Mouse (Mus musculus) heart, embryonic 10.5 days (tissue): ENCODE measurements around the gene Acer1. TPM values are rescaled to one million over a fixed set of nuclear protein-coding genes. Genes with fewer than 3 reads are reported as not detected.
A peak's percentile ranks its signal among the peaks of the same experiment; 100 is the strongest.
"Not testable (repeated sequence)": the region's sequence is repeated elsewhere in the genome, so short reads cannot be mapped to it uniquely, and the experiment has no call there.

Experiments
- DNase-seq: peaks from one replicate; pipeline ENCODE4 v3.0.0-alpha.2; 2017; ENCODE audit warnings: low spot score
- H3K27ac ChIP-seq: fragments of 300-500 bp; sonication (generic); 2 replicates; pipeline ENCODE4 v1.5.1; 2016; ENCODE audit warnings: mild to moderate bottlenecking
- H3K27me3 ChIP-seq: fragments of 300-500 bp; sonication (generic); 2 replicates; pipeline ENCODE4 v1.6.1; 2016; ENCODE audit warnings: mild to moderate bottlenecking; ENCODE audit not compliant: poor library complexity, insufficient read depth, severe bottlenecking
- H3K36me3 ChIP-seq: fragments of 300-500 bp; sonication (generic); 2 replicates; pipeline ENCODE4 v1.6.1; 2016; ENCODE audit warnings: mild to moderate bottlenecking, moderate library complexity
- H3K4me1 ChIP-seq: fragments of 300-500 bp; sonication (generic); 2 replicates; pipeline ENCODE4 v1.6.1; 2016; ENCODE audit warnings: mild to moderate bottlenecking
- H3K4me3 ChIP-seq: fragments of 300-500 bp; sonication (generic); 2 replicates; pipeline ENCODE4 v1.5.1; 2016; ENCODE audit warnings: mild to moderate bottlenecking, moderate library complexity
- H3K9me3 ChIP-seq: fragments of 300-500 bp; sonication (generic); 2 replicates; pipeline ENCODE4 v1.6.1; 2016; ENCODE audit warnings: mild to moderate bottlenecking, moderate library complexity
- WGBS: fragments of 180-500 bp; shearing (Covaris S2); methylation state at CpG from one replicate; pipeline ENCODE4 v1.1.7; 2016; 5-methylcytosine and 5-hydroxymethylcytosine counted together
- polyA plus RNA-seq: library from polyadenylated mRNA; unstranded; fragments of >200 nt; fragmentation: Nextera tagmentation; extraction: Ambion mirVana; gene quantifications from 2 replicates; pipeline ENCODE4 v1.2.1, GENCODE M21; 2016

Gene Acer1
- polyA plus RNA-seq, 1 experiment from 2014 or later, result not detected

GRCm38 (mm10) chr17:56929101-56929500 is 52.8 kb downstream of the Acer1 start:
- no peak for DNase-seq
- Histone ChIP-seq H3K27me3 (no peaks in the 10 kb centered on the region), H3K36me3 (peaks cover 37% of the 10 kb centered on the region), H3K27ac (0 out of 2 replicates have a peak overlapping the region, but pooled peaks have one; percentile 2), H3K4me1 (peaks cover 55% of the 10 kb centered on the region), H3K9me3 (no peaks in the 10 kb centered on the region), H3K4me3 (no peak overlapping the region)

- Histone ChIP-seq H3K36me3 (peaks cover 59% of the 10 kb centered on the region), H3K4me1 (peaks cover 34% of the 10 kb centered on the region), H3K9me3 (no peaks in the 10 kb centered on the region), H3K27me3 (no peaks in the 10 kb centered on the region), H3K27ac (no peak overlapping the region), H3K4me3 (no peak overlapping the region)
- no peak for DNase-seq
- WGBS, result 88% methylated on average over 2 of the region's 2 CpGs
Observed at GRCm38 (mm10) chr17:56925998-56926397, 55.9 kb downstream of the Acer1 start.

GRCm38 (mm10) chr17:56919725-56920124 is 62.2 kb downstream of the Acer1 start:
- Histone ChIP-seq H3K4me1 (peaks cover 29% of the 10 kb centered on the region), H3K4me3 (no peak overlapping the region), H3K9me3 (no peaks in the 10 kb centered on the region), H3K36me3 (peaks cover 84% of the 10 kb centered on the region), H3K27me3 (no peaks in the 10 kb centered on the region), H3K27ac (no peak overlapping the region)
- 91% methylated on average over 3 of the region's 3 CpGs for WGBS
- DNase-seq, result no peak

GRCm38 (mm10) chr17:56917166-56917565 is 64.8 kb downstream of the Acer1 start:
- 87% methylated on average over 2 of the region's 2 CpGs for WGBS
- no peak overlapping the region for H3K27ac ChIP-seq
- no peaks in the 10 kb centered on the region for H3K9me3 ChIP-seq
- peaks cover 80% of the 10 kb centered on the region for H3K36me3 ChIP-seq
- H3K4me1 ChIP-seq, result peaks cover 36% of the 10 kb centered on the region
- H3K4me3 ChIP-seq, result no peak overlapping the region
- no peaks in the 10 kb centered on the region for H3K27me3 ChIP-seq
- no peak for DNase-seq

GRCm38 (mm10) chr17:56913444-56913843 is 68.5 kb downstream of the Acer1 start:
- peaks cover 37% of the 10 kb centered on the region for H3K4me1 ChIP-seq
- no peak for DNase-seq
- peaks cover 78% of the 10 kb centered on the region for H3K36me3 ChIP-seq
- H3K9me3 ChIP-seq, result no peaks in the 10 kb centered on the region
- H3K27me3 ChIP-seq, result no peaks in the 10 kb centered on the region
- H3K4me3 ChIP-seq, result no peak overlapping the region
- H3K27ac ChIP-seq, result no peak overlapping the region

GRCm38 (mm10) chr17:56913023-56913422 is 68.9 kb downstream of the Acer1 start:
- H3K27ac ChIP-seq, result no peak overlapping the region
- DNase-seq, result no peak
- peaks cover 40% of the 10 kb centered on the region for H3K4me1 ChIP-seq
- no peaks in the 10 kb centered on the region for H3K9me3 ChIP-seq
- H3K4me3 ChIP-seq, result no peak overlapping the region
- WGBS, result 87% methylated on average over 3 of the region's 3 CpGs
- peaks cover 81% of the 10 kb centered on the region for H3K36me3 ChIP-seq
- H3K27me3 ChIP-seq, result no peaks in the 10 kb centered on the region

- not testable (repeated sequence) for H3K27ac ChIP-seq, DNase-seq, H3K27me3 ChIP-seq, H3K9me3 ChIP-seq, H3K4me3 ChIP-seq
- H3K4me1 ChIP-seq, result peaks cover 31% of the 10 kb centered on the region
- WGBS, result 86% methylated on average over 2 of the region's 2 CpGs
- H3K36me3 ChIP-seq, result peaks cover 80% of the 10 kb centered on the region
Observed at GRCm38 (mm10) chr17:56909764-56910163, 72.2 kb downstream of the Acer1 start.

- H3K4me1 ChIP-seq, result peaks cover 23% of the 10 kb centered on the region
- no peaks in the 10 kb centered on the region for H3K9me3 ChIP-seq
- H3K36me3 ChIP-seq, result peaks cover 85% of the 10 kb centered on the region
- 0 out of 2 replicates have a peak overlapping the region, but pooled peaks have one; percentile 13 for H3K27ac ChIP-seq
- no peaks in the 10 kb centered on the region for H3K27me3 ChIP-seq
- no peak overlapping the region for H3K4me3 ChIP-seq
- no peak for DNase-seq
- WGBS, result 37% methylated on average over 9 of the region's 9 CpGs
Observed at GRCm38 (mm10) chr17:56907887-56908286, 74.0 kb downstream of the Acer1 start.

- Histone ChIP-seq H3K27me3 (no peaks in the 10 kb centered on the region), H3K9me3 (no peaks in the 10 kb centered on the region), H3K27ac (no peak overlapping the region), H3K36me3 (peaks cover 87% of the 10 kb centered on the region), H3K4me3 (no peak overlapping the region), H3K4me1 (peaks cover 23% of the 10 kb centered on the region)
- DNase-seq, result no peak
- WGBS, result 88% methylated on average over 5 of the region's 5 CpGs
Observed at GRCm38 (mm10) chr17:56907096-56907495, 74.8 kb downstream of the Acer1 start.

GRCm38 (mm10) chr17:56906166-56906565 is 75.8 kb downstream of the Acer1 start:
- peaks cover 23% of the 10 kb centered on the region for H3K4me1 ChIP-seq
- no peaks in the 10 kb centered on the region for H3K9me3 ChIP-seq
- no peak overlapping the region for H3K4me3 ChIP-seq
- DNase-seq, result no peak
- no peaks in the 10 kb centered on the region for H3K27me3 ChIP-seq
- H3K36me3 ChIP-seq, result peaks cover 87% of the 10 kb centered on the region
- H3K27ac ChIP-seq, result no peak overlapping the region
- WGBS, result 86% methylated on average over 3 of the region's 3 CpGs

Other genes starting within 250 kb of the Acer1 start
- 3.3 and 7.4 TPM in 2 replicates for gene Nrtn, start 224.6 kb downstream of the Acer1 start, polyA plus RNA-seq
- gene Dus3l, start 217.4 kb downstream of the Acer1 start, polyA plus RNA-seq, result 39.6 and 41.4 TPM in 2 replicates
- 1.3 and 2.1 TPM in 2 replicates for gene Prr22, start 211.9 kb downstream of the Acer1 start, polyA plus RNA-seq
- gene Rfx2, start 151.1 kb downstream of the Acer1 start, polyA plus RNA-seq, result 4.0 and 4.8 TPM in 2 replicates
- gene Acsbg2, start 107.7 kb downstream of the Acer1 start, polyA plus RNA-seq, result not detected in 2 replicates
- 0.33 and 0.40 TPM in 2 replicates for gene 1700061G19Rik, start 106.6 kb downstream of the Acer1 start, polyA plus RNA-seq
- 42.3 and 46.0 TPM in 2 replicates for gene Mllt1, start 46.7 kb downstream of the Acer1 start, polyA plus RNA-seq
- gene Clpp, start 8.2 kb upstream of the Acer1 start, polyA plus RNA-seq, result 144 and 165 TPM in 2 replicates
- 49.6 and 59.7 TPM in 2 replicates for gene Alkbh7, start 15.2 kb upstream of the Acer1 start, polyA plus RNA-seq
- gene Pspn, start 17.9 kb upstream of the Acer1 start, polyA plus RNA-seq, result 0.53 TPM in 1 of 2 replicates, not detected in the other
- 39.4 and 56.0 TPM in 2 replicates for gene Gtf2f1, start 29.2 kb upstream of the Acer1 start, polyA plus RNA-seq
- gene Gm17949, start 29.3 kb upstream of the Acer1 start, polyA plus RNA-seq, result 0.12 and 0.36 TPM in 2 replicates
- gene Khsrp, start 49.4 kb upstream of the Acer1 start, polyA plus RNA-seq, result 30.1 and 31.3 TPM in 2 replicates
- not detected in 2 replicates for gene Slc25a41, start 59.5 kb upstream of the Acer1 start, polyA plus RNA-seq
- 0.65 and 3.6 TPM in 2 replicates for gene Crb3, start 77.0 kb upstream of the Acer1 start, polyA plus RNA-seq
- 8.6 and 8.7 TPM in 2 replicates for gene Slc25a23, start 77.7 kb upstream of the Acer1 start, polyA plus RNA-seq
- 0.68 and 2.2 TPM in 2 replicates for gene Dennd1c, start 96.4 kb upstream of the Acer1 start, polyA plus RNA-seq
- 9.1 and 14.7 TPM in 2 replicates for gene Tubb4a, start 105.7 kb upstream of the Acer1 start, polyA plus RNA-seq
- 5.7 and 7.0 TPM in 2 replicates for gene Tnfsf9, start 123.2 kb upstream of the Acer1 start, polyA plus RNA-seq
- not detected in 2 replicates for gene Cd70, start 167.7 kb upstream of the Acer1 start, polyA plus RNA-seq
- gene Tnfsf14, start 212.1 kb upstream of the Acer1 start, polyA plus RNA-seq, result 0.27 and 0.28 TPM in 2 replicates
- gene C3, start 246.0 kb upstream of the Acer1 start, polyA plus RNA-seq, result 0.46 and 5.3 TPM in 2 replicates